Mouse (Mus musculus) neural tube, embryonic 11.5 days (tissue): ENCODE measurements around the gene Tacc2. TPM values are rescaled to one million over a fixed set of nuclear protein-coding genes. Genes with fewer than 3 reads are reported as not detected.

Experiments
- ATAC-seq: fragments of 200-750 bp; cut with Nextera tagmentation; 2 replicates; pipeline ENCODE4 v1.8.0; 2017; ENCODE audit warnings: moderate number of reproducible peaks, mild to moderate bottlenecking, moderate TSS enrichment, moderate library complexity; ENCODE audit not compliant: insufficient read depth, low FRiP score, low TSS enrichment
- DNase-seq: peaks from one replicate; pipeline ENCODE4 v3.0.0-alpha.2; 2015; ENCODE audit warnings: low spot score
- H3K27ac ChIP-seq: fragments of 300-500 bp; sonication (generic); 2 replicates; pipeline ENCODE4 v1.5.1; 2014; ENCODE audit warnings: low read depth, mild to moderate bottlenecking, low read length
- H3K27me3 ChIP-seq: fragments of 300-500 bp; sonication (generic); 2 replicates; pipeline ENCODE4 v1.6.1; 2014; ENCODE audit warnings: mild to moderate bottlenecking, low read length, mixed read lengths; ENCODE audit not compliant: control insufficient read depth, insufficient read depth
- H3K36me3 ChIP-seq: fragments of 300-500 bp; sonication (generic); 2 replicates; pipeline ENCODE4 v1.6.1; 2014; ENCODE audit warnings: mild to moderate bottlenecking, low read length, moderate library complexity, mixed read lengths; ENCODE audit not compliant: control insufficient read depth, insufficient read depth
- H3K4me1 ChIP-seq: fragments of 300-500 bp; sonication (generic); 2 replicates; pipeline ENCODE4 v1.6.1; 2014; ENCODE audit warnings: low read length, mixed read lengths; ENCODE audit not compliant: control insufficient read depth, insufficient read depth
- H3K4me2 ChIP-seq: fragments of 300-500 bp; sonication (generic); 2 replicates; pipeline ENCODE4 v1.6.1; 2014; ENCODE audit warnings: low read depth, mild to moderate bottlenecking, moderate library complexity
- H3K4me3 ChIP-seq: fragments of 300-500 bp; sonication (generic); 2 replicates; pipeline ENCODE4 v1.5.1; 2014; ENCODE audit warnings: low read depth, low read length
- H3K9ac ChIP-seq: fragments of 300-500 bp; sonication (generic); 2 replicates; pipeline ENCODE4 v1.6.1; 2014; ENCODE audit warnings: mild to moderate bottlenecking, low read length
- H3K9me3 ChIP-seq: fragments of 300-500 bp; sonication (generic); 2 replicates; pipeline ENCODE4 v1.6.1; 2016; ENCODE audit warnings: low read length; ENCODE audit not compliant: control insufficient read depth
- WGBS: fragments of 180-500 bp; shearing (Covaris S2); extraction: QIAGEN DNeasy Blood & Tissue Kit; methylation state at CpG from one replicate; pipeline ENCODE4 v1.1.7; 2014; 5-methylcytosine and 5-hydroxymethylcytosine counted together
- polyA plus RNA-seq: library from polyadenylated mRNA; unstranded; fragments of >200 nt; fragmentation: Nextera tagmentation; extraction: Ambion mirVana; gene quantifications from 2 replicates; pipeline ENCODE4 v1.2.1, GENCODE M21; 2014

Tacc2 gene
- polyA plus RNA-seq, 1 experiment from 2014 or later = 62.6 TPM

DNA sequence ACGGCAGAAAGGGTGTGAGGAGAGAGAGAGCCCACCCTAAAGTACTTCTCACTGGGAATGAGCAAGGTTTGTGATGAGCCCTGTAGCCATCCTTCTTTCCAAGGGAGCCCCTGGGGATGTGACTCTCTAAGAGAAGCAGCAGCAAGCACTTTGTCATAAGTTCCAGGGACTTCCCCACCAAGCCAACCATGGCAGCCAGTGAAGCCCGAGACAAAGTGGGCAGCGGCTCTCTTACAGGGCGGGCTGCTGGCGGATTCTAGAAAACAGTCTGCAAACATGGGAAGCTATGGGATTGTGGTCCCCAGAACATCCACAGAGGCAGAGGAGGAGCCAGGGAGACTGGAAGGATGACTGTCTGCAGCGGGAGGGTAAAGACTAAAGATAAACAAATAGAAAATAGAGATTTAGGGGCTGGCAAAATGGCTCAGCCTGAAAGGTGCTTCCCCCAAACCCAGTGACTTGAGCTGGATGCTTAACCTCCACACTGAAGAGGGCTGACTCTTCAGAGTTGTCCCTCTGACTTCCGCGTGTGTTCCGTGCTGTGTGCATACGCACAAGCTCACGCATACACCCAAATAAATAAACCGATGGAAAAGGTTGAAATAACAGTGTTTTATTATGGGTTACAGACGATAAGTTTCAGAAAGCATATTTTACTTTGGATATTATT is 118.6 kb downstream of the Tacc2 start:
- no peak overlapping the region for H3K9ac ChIP-seq
- no peak overlapping the region for H3K27ac ChIP-seq
- WGBS = 76% methylated on average over 13 of the region's 13 CpGs
- no peaks in the 10 kb centered on the region for H3K9me3 ChIP-seq
- no peak overlapping the region for H3K4me2 ChIP-seq
- no peaks in the 10 kb centered on the region for H3K27me3 ChIP-seq
- H3K4me3 ChIP-seq = no peak overlapping the region
- DNase-seq (no peak), ATAC-seq (no peak)
- H3K4me1 ChIP-seq = peaks cover 31% of the 10 kb centered on the region
- no peaks in the 10 kb centered on the region for H3K36me3 ChIP-seq

DNA sequence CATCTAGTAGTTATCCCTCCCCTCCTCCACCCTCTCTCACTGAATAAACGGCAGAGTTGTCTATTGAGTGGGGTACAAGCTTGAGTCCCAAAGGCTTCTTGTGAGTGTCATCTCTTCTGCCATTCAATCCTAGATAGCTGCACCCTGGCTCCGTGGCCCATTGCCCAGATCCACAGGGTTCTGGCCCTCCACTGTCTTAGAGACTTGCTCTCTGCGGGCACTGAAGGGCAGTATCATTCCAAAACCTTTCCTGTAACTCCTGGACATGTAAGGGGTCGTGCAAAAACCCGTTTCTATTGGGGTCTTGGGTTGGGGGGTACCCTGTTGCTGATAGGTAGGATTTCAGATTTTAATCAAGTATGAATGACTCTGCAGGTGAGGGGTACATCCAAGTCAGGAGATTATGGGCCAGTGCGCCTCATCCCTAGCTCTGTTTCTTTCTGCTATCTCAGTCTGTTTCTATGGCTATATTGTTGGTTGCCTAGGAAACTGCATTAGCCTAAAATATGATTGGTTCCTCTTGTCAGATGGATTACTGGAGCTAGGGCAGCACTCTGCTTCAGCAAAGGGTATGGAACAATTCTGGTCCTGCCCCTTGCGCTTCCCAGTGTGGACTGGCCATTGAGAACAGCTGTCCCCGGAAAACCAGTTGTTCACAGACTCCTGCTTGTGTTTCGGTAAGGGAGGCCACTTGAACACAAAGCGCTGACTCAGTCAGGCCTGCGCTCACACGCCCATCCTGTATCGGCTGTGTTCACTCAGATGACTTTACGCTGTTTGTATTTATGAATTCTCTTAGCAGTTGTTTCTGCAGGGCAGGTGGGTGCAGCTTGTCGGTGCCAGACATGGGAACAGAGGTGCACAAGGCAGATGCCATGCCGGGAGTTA is 119.4 kb downstream of the Tacc2 start:
- Histone ChIP-seq H3K9ac (no peak overlapping the region), H3K9me3 (no peaks in the 10 kb centered on the region), H3K4me1 (peaks cover 31% of the 10 kb centered on the region), H3K4me2 (no peak overlapping the region; the same call in 1 of the 2 replicates), H3K4me3 (no peak overlapping the region), H3K27me3 (no peaks in the 10 kb centered on the region), H3K36me3 (no peaks in the 10 kb centered on the region), H3K27ac (no peak overlapping the region)
- ATAC-seq = no peak
- 86% methylated on average over 16 of the region's 16 CpGs for WGBS
- DNase-seq = no peak

DNA sequence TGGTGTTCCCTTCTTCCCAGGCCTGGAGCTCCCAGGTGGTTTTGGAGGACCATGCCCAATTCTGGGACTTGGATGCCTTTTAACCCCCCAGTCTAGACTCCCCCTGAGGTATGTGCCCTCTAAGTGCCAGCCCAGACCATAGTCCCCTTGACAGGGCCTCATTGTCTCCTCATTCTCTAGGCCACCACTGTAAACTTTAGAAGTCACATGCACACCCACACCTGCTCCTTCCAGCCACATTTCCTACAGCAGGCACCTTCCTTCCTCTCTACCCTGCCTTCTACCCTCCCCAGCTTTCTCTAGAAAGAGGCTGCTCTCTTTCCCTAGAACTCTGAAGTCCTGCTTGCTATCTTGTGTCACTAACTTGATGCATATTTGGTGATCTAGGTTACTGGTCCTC is 121.2 kb downstream of the Tacc2 start:
- no peaks in the 10 kb centered on the region for H3K9me3 ChIP-seq
- DNase-seq = no peak
- no peak overlapping the region for H3K27ac ChIP-seq
- no peak overlapping the region for H3K9ac ChIP-seq
- H3K27me3 ChIP-seq = no peaks in the 10 kb centered on the region
- H3K4me3 ChIP-seq = no peak overlapping the region
- no peak for ATAC-seq
- H3K4me2 ChIP-seq = no peak overlapping the region
- H3K36me3 ChIP-seq = no peaks in the 10 kb centered on the region
- H3K4me1 ChIP-seq = peaks cover 31% of the 10 kb centered on the region

DNA sequence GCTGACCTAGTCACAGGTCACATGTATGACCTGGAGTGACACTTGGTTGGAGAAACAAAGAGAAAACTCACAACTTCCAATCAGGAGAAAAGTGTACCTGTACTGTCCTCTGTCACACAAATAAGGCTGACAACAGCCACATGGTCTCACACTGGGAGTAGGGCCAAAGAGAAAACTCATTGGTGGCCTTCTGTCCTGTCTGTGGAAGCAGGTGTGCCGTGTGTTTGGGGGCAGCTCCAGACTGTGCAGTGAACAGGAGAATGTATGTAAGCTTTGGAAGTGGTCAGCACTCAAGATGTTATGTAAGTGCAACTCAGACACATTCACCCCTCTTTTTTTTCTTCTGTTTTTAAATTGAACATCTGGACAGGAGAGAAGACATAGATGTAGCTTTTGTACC is 124.1 kb downstream of the Tacc2 start:
- WGBS = 91% methylated on average over 1 of the region's 1 CpGs
- no peaks in the 10 kb centered on the region for H3K27me3 ChIP-seq
- H3K4me3 ChIP-seq = no peak overlapping the region
- DNase-seq (no peak), ATAC-seq (no peak)
- H3K9ac ChIP-seq = no peak overlapping the region
- no peaks in the 10 kb centered on the region for H3K9me3 ChIP-seq
- H3K4me1 ChIP-seq = peaks cover 8% of the 10 kb centered on the region; the same call in 1 of the 2 replicates
- H3K4me2 ChIP-seq = no peak overlapping the region
- H3K27ac ChIP-seq = no peak overlapping the region
- no peaks in the 10 kb centered on the region for H3K36me3 ChIP-seq

DNA sequence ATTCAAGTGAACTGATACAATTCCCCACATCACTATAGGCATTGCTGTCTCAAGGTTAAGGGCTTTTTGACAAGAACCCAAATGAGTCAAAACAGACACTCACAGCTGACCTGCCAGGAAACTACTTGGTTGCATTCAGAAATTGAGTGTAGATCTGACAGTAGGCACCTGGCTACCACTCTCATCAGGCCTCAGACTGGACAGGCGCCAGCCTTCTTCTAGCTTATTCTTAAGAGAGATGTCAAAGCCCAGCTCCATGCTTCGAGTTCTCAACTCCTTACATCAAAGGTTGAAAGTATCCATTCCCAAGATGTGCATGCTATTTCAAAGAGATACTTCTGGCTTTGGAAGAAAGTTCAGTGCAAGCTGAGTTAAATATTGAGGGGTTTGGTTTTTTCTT is 128.0 kb downstream of the Tacc2 start:
- Histone ChIP-seq H3K9ac (no peak overlapping the region), H3K27me3 (no peaks in the 10 kb centered on the region), H3K27ac (no peak overlapping the region), H3K4me2 (no peak overlapping the region), H3K36me3 (no peaks in the 10 kb centered on the region), H3K9me3 (no peaks in the 10 kb centered on the region), H3K4me1 (peaks cover 6% of the 10 kb centered on the region), H3K4me3 (no peak overlapping the region)
- 96% methylated on average over 2 of the region's 2 CpGs for WGBS
- DNase-seq (no peak), ATAC-seq (no peak)

DNA sequence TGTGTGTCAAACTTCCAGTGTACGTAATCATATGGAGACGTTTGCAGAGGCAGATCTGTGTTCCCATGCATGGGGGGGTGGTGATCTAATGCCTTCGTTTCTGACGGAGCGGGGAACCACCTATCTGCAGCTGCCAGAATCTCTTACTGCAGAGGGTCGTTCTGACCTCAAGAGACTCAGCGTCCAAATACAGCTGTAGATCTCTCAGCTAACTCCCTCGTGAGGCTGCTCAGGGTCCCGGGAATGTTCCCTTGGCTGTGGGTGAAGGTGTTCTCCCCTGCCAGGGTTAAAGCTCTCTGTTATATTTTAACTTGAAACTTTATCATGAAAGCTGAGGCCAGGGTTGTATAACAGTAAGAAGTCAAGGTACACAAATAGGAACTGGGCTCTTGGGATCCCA is 131.7 kb downstream of the Tacc2 start:
- ATAC-seq (no peak), DNase-seq (no peak)
- no peak overlapping the region for H3K4me2 ChIP-seq
- H3K36me3 ChIP-seq = no peaks in the 10 kb centered on the region
- peaks cover 8% of the 10 kb centered on the region; the same call in 1 of the 2 replicates for H3K4me1 ChIP-seq
- no peak overlapping the region for H3K27ac ChIP-seq
- no peaks in the 10 kb centered on the region for H3K27me3 ChIP-seq
- no peaks in the 10 kb centered on the region for H3K9me3 ChIP-seq
- 53% methylated on average over 9 of the region's 9 CpGs for WGBS
- H3K4me3 ChIP-seq = no peak overlapping the region
- H3K9ac ChIP-seq = no peak overlapping the region

DNA sequence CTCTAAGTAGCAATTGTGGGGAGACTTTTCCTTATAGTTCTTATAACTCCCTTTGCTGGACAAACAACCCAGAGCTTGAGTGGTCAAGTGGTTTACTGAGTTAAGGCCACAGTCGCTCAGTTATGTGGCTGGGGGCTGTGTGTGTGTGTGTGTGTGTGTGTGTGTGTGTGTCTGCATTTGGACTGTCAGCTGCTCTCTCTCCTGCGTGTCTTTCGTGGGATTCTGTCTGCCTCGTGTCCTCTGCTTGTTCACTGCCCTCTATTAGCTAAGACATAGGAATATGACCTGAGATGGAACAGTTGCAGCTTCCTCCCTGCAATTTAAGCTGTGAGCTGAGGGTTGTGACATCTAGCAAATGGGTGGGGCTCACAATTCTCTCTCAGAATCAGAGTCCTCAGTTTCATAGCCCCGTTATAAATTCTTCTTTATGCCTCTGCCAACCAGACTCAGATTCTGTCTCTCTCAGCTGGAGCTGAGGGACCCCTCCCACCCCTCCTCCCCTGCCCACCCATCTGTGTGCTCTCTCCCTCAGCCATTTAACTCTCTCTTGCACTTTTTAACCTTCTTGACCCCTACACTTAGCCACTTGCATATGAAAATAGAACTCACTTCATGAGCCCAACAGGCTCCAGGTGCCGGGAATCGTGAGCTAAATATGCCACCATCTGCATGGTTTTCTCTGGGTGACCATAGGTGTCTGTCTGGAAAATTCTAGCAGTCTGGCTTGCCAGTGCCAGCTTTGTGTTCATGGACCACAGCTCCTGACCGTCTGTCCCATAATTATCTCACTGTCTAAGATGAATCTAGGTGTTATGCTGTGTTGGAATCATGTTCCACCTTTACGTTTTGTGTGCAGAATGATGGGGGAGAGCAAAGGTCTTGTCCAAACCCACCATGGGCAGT is 132.4 kb downstream of the Tacc2 start:
- H3K4me3 ChIP-seq = no peak overlapping the region
- ATAC-seq (no peak), DNase-seq (no peak)
- peaks cover 8% of the 10 kb centered on the region; the same call in 1 of the 2 replicates for H3K4me1 ChIP-seq
- no peak overlapping the region for H3K27ac ChIP-seq
- H3K9me3 ChIP-seq = no peaks in the 10 kb centered on the region
- H3K27me3 ChIP-seq = no peaks in the 10 kb centered on the region
- no peaks in the 10 kb centered on the region for H3K36me3 ChIP-seq
- WGBS = 58% methylated on average over 9 of the region's 9 CpGs
- no peak overlapping the region for H3K9ac ChIP-seq
- H3K4me2 ChIP-seq = no peak overlapping the region

DNA sequence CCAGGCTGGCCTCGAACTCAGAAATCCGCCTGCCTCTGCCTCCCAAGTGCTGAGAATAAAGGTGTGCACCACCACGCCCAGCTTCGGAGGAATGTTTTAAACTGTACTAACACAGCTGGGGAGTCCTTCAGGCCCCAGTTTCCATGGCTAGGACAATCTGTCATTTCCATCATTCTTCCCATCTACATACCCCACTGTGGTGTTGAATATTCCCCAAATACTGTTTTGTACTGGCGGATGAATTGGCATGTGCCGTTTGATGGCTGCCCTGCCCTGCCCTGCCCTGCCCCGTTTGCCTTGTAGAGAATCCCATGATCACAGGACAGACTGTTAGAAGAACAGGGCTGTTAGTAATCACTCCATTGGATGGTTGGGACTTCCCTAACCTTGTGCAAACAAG is 134.6 kb downstream of the Tacc2 start:
- WGBS = 92% methylated on average over 7 of the region's 7 CpGs
- Histone ChIP-seq H3K4me3 (no peak overlapping the region), H3K36me3 (peaks cover 3% of the 10 kb centered on the region; the same call in 1 of the 2 replicates), H3K27ac (no peak overlapping the region), H3K4me2 (no peak overlapping the region), H3K9me3 (no peaks in the 10 kb centered on the region), H3K27me3 (no peaks in the 10 kb centered on the region), H3K4me1 (peaks cover 8% of the 10 kb centered on the region; the same call in 1 of the 2 replicates), H3K9ac (no peak overlapping the region)
- no peak for DNase-seq
- ATAC-seq = no peak
